Mouse (Mus musculus) thymus, adult 2 months (tissue): ENCODE results near the gene Sufu.

Experiments used
- CTCF ChIP-seq: fragments of 200-500 bp; IDR thresholded peaks from 2 replicates; pipeline ENCODE4 v1.5.1; 2012; ENCODE audit warnings: mild to moderate bottlenecking, control low read depth, low read length, moderate library complexity, borderline replicate concordance; ENCODE audit not compliant: control insufficient read depth, poor library complexity, insufficient read depth; ENCODE audit errors: extremely low read depth
- POLR2A ChIP-seq: fragments of 200-500 bp; IDR thresholded peaks from 2 replicates; pipeline ENCODE4 v1.6.1; 2012; ENCODE audit warnings: mild to moderate bottlenecking, low read length, control low read depth, moderate library complexity; ENCODE audit not compliant: control insufficient read depth, poor library complexity, insufficient read depth; ENCODE audit errors: extremely low read depth

DNA sequence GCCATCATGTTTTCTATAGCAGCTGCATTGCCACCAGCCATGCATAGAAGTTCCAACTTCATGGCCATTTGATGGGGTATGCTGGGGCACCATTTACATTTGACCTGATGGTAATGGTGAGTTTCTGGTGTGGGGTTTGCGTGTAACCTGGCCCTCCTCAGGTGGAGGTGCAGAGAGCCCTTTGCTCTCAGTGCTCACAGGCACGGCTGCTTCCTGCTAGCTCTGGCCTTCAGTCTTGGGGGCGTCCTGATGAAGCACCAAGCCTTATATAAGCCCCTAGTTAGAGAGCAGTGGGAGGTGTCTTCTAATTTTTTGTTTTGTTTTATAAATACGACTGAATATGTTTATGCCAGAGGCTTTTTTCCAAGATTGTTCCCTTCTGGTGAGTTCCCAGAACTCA, 21.4 kb downstream of the Sufu start:
- TF ChIP-seq CTCF (no peak), POLR2A (no peak)
